In genomic region chr14:51842250-51842649, GRCm38 (mm10) we compare ENCODE assay signal across 22 mouse cellular contexts. TPM values are rescaled to one million over a fixed set of nuclear protein-coding genes. Genes with fewer than 3 reads are reported as not detected.
"Had no signal": no experiment of that assay in that cellular context is flagged by ENCODE, and none has a peak within 500 bp of the region (broad histone marks: within the 10 kb centered on the region; RNA-seq: fewer than 3 reads in every experiment).

No protein-coding gene starts in this region.

- H3K36me3 ChIP-seq: kidney, embryonic 15.5 days; limb, embryonic 15.5 days; liver, embryonic 12.5 days had no signal

- H3K27ac ChIP-seq: kidney, embryonic 15.5 days; limb, embryonic 15.5 days; liver, embryonic 12.5 days had no signal

- H3K27me3 ChIP-seq: kidney, embryonic 15.5 days; limb, embryonic 15.5 days; liver, embryonic 12.5 days had no signal

- DNase-seq: kidney, postnatal 14 days; lung, embryonic 14.5 days; lung, postnatal 10 days; lung, postnatal 4 days; right cerebral cortex, postnatal 25 days; thymus, postnatal 4 days had no signal

- H3K4me2 ChIP-seq: kidney, embryonic 15.5 days; limb, embryonic 15.5 days; liver, embryonic 12.5 days; lung, embryonic 14.5 days; midbrain, embryonic 11.5 days had no signal

- H3K9me3 ChIP-seq: kidney, embryonic 15.5 days; limb, embryonic 15.5 days; liver, embryonic 12.5 days had no signal

- H3K4me1 ChIP-seq: kidney, embryonic 15.5 days; limb, embryonic 15.5 days; liver, embryonic 12.5 days had no signal

- H3K4me3 ChIP-seq: kidney, embryonic 15.5 days; limb, embryonic 15.5 days; liver, embryonic 12.5 days had no signal

- ATAC-seq: liver, embryonic 12.5 days had no signal

- H3K9ac ChIP-seq: kidney, embryonic 15.5 days; limb, embryonic 15.5 days; liver, embryonic 12.5 days; lung, embryonic 14.5 days had no signal

RNA-seq across cellular contexts. Expression of gene Ear6, which starts 11.2 kb away (rescaled TPM):
- total RNA-seq: layer of hippocampus, adult 8-10 months; layer of hippocampus, postnatal 14 days; left cerebral cortex, adult 8-10 months; left cerebral cortex, postnatal 25 days; midbrain, postnatal 0 days had no signal
- polyA plus RNA-seq: kidney, embryonic 15.5 days; large intestine, adult 2 months; limb, embryonic 11.5 days; limb, embryonic 15.5 days; lung, embryonic 14.5 days; midbrain, embryonic 11.5 days; midbrain, postnatal 0 days; neural tube, embryonic 14.5 days; small intestine, adult 2 months had no signal

RNA-seq across cellular contexts. Expression of gene AY358078, which starts 42.4 kb away (rescaled TPM):
- total RNA-seq: layer of hippocampus, adult 8-10 months; layer of hippocampus, postnatal 14 days; left cerebral cortex, adult 8-10 months; left cerebral cortex, postnatal 25 days; megakaryocyte, adult 5-6 weeks; midbrain, postnatal 0 days had no signal
- polyA plus RNA-seq: kidney, embryonic 15.5 days; large intestine, adult 2 months; limb, embryonic 11.5 days; limb, embryonic 15.5 days; liver, embryonic 12.5 days; liver, embryonic 16.5 days; lung, embryonic 14.5 days; midbrain, embryonic 11.5 days; midbrain, postnatal 0 days; neural tube, embryonic 14.5 days; stomach, embryonic 16.5 days had no signal
